ENCODE assay signal across 21 mouse cellular contexts in the genomic region with DNA sequence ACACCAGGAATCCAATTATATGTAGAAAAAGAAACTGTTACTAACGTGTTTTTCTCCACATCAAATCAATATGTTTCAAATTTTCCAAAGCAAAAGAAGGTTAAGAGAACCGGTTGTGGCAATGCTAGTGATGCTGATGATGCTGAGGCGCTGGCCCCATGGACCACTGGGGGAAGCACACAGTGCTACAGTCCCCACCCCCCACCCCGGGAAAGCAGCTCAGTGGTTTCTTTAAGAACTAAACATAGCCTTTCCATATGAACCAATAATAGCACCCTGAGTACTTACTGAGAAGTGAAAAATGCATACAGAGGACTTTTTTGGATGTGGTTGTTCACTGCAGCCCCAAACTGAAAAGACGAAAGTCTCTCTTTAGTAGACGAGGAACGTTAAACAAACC. TPM values are rescaled to one million over a fixed set of nuclear protein-coding genes. Genes with fewer than 3 reads are reported as not detected.
DNase-seq lines count a peak whose midpoint lies in the region; ATAC-seq and TF ChIP-seq lines count a peak whose summit lies in the region.
"Had no signal": no experiment of that assay in that cellular context is flagged by ENCODE, and none has a peak within 500 bp of the region (broad histone marks: within the 10 kb centered on the region; RNA-seq: fewer than 3 reads in every experiment).

No protein-coding gene starts in this region.

- no peaks in the 10 kb centered on the region for H3K27me3 ChIP-seq in midbrain, embryonic 11.5 days (ENCODE audit: control insufficient read depth, insufficient read depth, low read length)
- H3K27me3 ChIP-seq: embryonic facial prominence, embryonic 13.5 days; forebrain, embryonic 12.5 days; heart, embryonic 12.5 days had no signal

- no peaks in the 10 kb centered on the region for H3K36me3 ChIP-seq in macrophage (ENCODE audit: inconsistent target)
- no peaks in the 10 kb centered on the region for H3K36me3 ChIP-seq in midbrain, embryonic 11.5 days (ENCODE audit: control insufficient read depth, insufficient read depth, low read length)
- H3K36me3 ChIP-seq: embryonic facial prominence, embryonic 13.5 days; forebrain, embryonic 12.5 days; heart, embryonic 12.5 days; hindbrain, embryonic 10.5 days had no signal

- no peak overlapping the region for H3K4me2 ChIP-seq in midbrain, embryonic 11.5 days
- H3K4me2 ChIP-seq: embryonic facial prominence, embryonic 13.5 days; forebrain, embryonic 12.5 days; heart, embryonic 12.5 days; hindbrain, embryonic 14.5 days had no signal

- H3K79me2 ChIP-seq in macrophage (ENCODE audit: inconsistent target), result no peaks in the 10 kb centered on the region

- no peak overlapping the region for H3K9ac ChIP-seq in midbrain, embryonic 11.5 days (ENCODE audit: low read length)
- H3K9ac ChIP-seq: embryonic facial prominence, embryonic 13.5 days; forebrain, embryonic 12.5 days; forebrain, postnatal 0 days; heart, embryonic 12.5 days; hindbrain, embryonic 14.5 days had no signal

- ATAC-seq in midbrain, embryonic 11.5 days (ENCODE audit: low FRiP score), result no peak
- ATAC-seq: forebrain, postnatal 0 days had no signal

- H3K4me1 ChIP-seq in bone marrow macrophage, adult 2 months (ENCODE audit: control insufficient read depth, insufficient read depth, low read length), result peaks cover 41% of the 10 kb centered on the region
- H3K4me1 ChIP-seq in midbrain, embryonic 11.5 days (ENCODE audit: control insufficient read depth, insufficient read depth, low read length), result no peaks in the 10 kb centered on the region
- H3K4me1 ChIP-seq: forebrain, embryonic 12.5 days; heart, embryonic 12.5 days had no signal

- H3K27ac ChIP-seq in bone marrow macrophage, adult 2 months (ENCODE audit: insufficient read depth, low read depth, low read length), result peak overlapping the region; percentile 71
- peak overlapping the region; percentile 61 for H3K27ac ChIP-seq in macrophage
- no peak overlapping the region for H3K27ac ChIP-seq in midbrain, embryonic 11.5 days (ENCODE audit: low read depth, low read length)
- H3K27ac ChIP-seq: embryonic facial prominence, embryonic 13.5 days; forebrain, embryonic 12.5 days; heart, adult 2 months; hindbrain, embryonic 10.5 days; hindbrain, embryonic 14.5 days had no signal

- DNase-seq in CD4-positive helper T cell, adult 2 months (ENCODE audit: low read depth, low spot score), result peak; percentile 54
- DNase-seq in CD4-positive, CD25-positive, alpha-beta regulatory T cell, adult 2 months (ENCODE audit: low read depth, low spot score), result peak; percentile 49
- DNase-seq in urinary bladder, adult 18-20 months (ENCODE audit: low spot score in 2 of 2), result no peak
- DNase-seq in kidney, postnatal 25 days, result no peak
- DNase-seq in midbrain, embryonic 11.5 days (ENCODE audit: low spot score, missing footprints), result no peak
- DNase-seq: adrenal gland, adult 8-10 months; adrenal gland, postnatal 36 days; cerebellum, adult 11-12 months; cerebellum, adult 9-10 months; cerebellum, postnatal 36 days; gastrocnemius, postnatal 10 days; heart, adult 2 months; kidney, adult 11 months had no signal

- 38% methylated on average over 6 of the region's 7 CpGs for WGBS in macrophage (ENCODE audit: missing documents)
- WGBS in midbrain, embryonic 11.5 days, result 88% methylated on average over 7 of the region's 7 CpGs

- no peak for TF ChIP-seq CTCF in bone marrow macrophage, adult 2 months (IDR thresholded peaks at IDR 0.05; ENCODE audit: low read depth, low read length)

- H3K9me3 ChIP-seq in midbrain, embryonic 11.5 days (ENCODE audit: control insufficient read depth, low read length), result no peaks in the 10 kb centered on the region
- H3K9me3 ChIP-seq: embryonic facial prominence, embryonic 13.5 days; forebrain, embryonic 12.5 days; heart, embryonic 12.5 days had no signal

- H3K4me3 ChIP-seq in bone marrow macrophage, adult 2 months (ENCODE audit: insufficient read depth, low read length), result no peak overlapping the region
- H3K4me3 ChIP-seq in macrophage (ENCODE audit: inconsistent target), result no peak overlapping the region
- H3K4me3 ChIP-seq in midbrain, embryonic 11.5 days (ENCODE audit: low read depth, low read length), result no peak overlapping the region
- H3K4me3 ChIP-seq: embryonic facial prominence, embryonic 13.5 days; forebrain, embryonic 12.5 days; heart, adult 2 months; heart, embryonic 12.5 days; hindbrain, embryonic 10.5 days had no signal

- no peak for TF ChIP-seq POLR2A in bone marrow macrophage, adult 2 months (IDR thresholded peaks at IDR 0.05; ENCODE audit: borderline replicate concordance, low read depth, low read length)

RNA-seq across cellular contexts. Expression of a gene that starts 7.9 kb away (rescaled TPM):
- 0.93 and 1.2 TPM in 2 replicates for polyA plus RNA-seq in bone marrow macrophage, adult 2 months (2012; ENCODE audit: insufficient read depth, insufficient read length, missing spikeins)
- total RNA-seq in macrophage (2018; cell fraction: chromatin; rRNA removed), result 10 to 100 TPM in 16 of 26 experiments, 1 to 10 TPM in 9, under 1 TPM in 1; 0.96 to 24.1 (median 11.8) TPM
- total RNA-seq in macrophage (2018; cell fraction: cytosol; rRNA removed), result under 1 TPM; 0.11 to 0.80 (median 0.37) TPM
- total RNA-seq in macrophage (2018; cell fraction: nucleus; rRNA removed), result 10 to 100 TPM in 1 of 26 experiments, 1 to 10 TPM in 24, under 1 TPM in 1; 0.35 to 12.0 (median 4.4) TPM
- 0.50 to 0.83 TPM (median 0.62 TPM) in 3 replicates for polyA plus RNA-seq in macrophage (2018)
- polyA plus RNA-seq in midbrain, embryonic 11.5 days (2014; fragmentation: Nextera tagmentation; extraction: Ambion mirVana), result 1.2 and 1.5 TPM in 2 replicates

RNA-seq across cellular contexts. Expression of a gene that starts 41.7 kb away (rescaled TPM):
- polyA plus RNA-seq in bone marrow macrophage, adult 2 months (2012; ENCODE audit: insufficient read depth, insufficient read length, missing spikeins), result 91.0 and 100 TPM in 2 replicates
- 100 to 1,000 TPM in 20 of 26 experiments, 10 to 100 TPM in 6; 34.5 to 425 (median 135) TPM for total RNA-seq in macrophage (2018; cell fraction: chromatin; rRNA removed)
- total RNA-seq in macrophage (2018; cell fraction: cytosol; rRNA removed), result 10 to 100 TPM; 22.3 to 84.2 (median 40.3) TPM
- 100 to 1,000 TPM in 9 of 26 experiments, 10 to 100 TPM in 17; 36.1 to 233 (median 76.6) TPM for total RNA-seq in macrophage (2018; cell fraction: nucleus; rRNA removed)
- polyA plus RNA-seq in macrophage (2018), result 33.2 to 62.9 TPM (median 58.3 TPM) in 3 replicates
- 34.1 and 35.3 TPM in 2 replicates for polyA plus RNA-seq in midbrain, embryonic 11.5 days (2014; fragmentation: Nextera tagmentation; extraction: Ambion mirVana)

RNA-seq across cellular contexts. Expression of a gene that starts 55.7 kb away (rescaled TPM):
- 25.9 and 28.1 TPM in 2 replicates for polyA plus RNA-seq in bone marrow macrophage, adult 2 months (2012; ENCODE audit: insufficient read depth, insufficient read length, missing spikeins)
- 100 to 1,000 TPM in 23 of 26 experiments, 10 to 100 TPM in 3; 85.9 to 320 (median 236) TPM for total RNA-seq in macrophage (2018; cell fraction: chromatin; rRNA removed)
- 10 to 100 TPM in 25 of 26 experiments, 1 to 10 TPM in 1; 8.6 to 27.9 (median 18.3) TPM for total RNA-seq in macrophage (2018; cell fraction: cytosol; rRNA removed)
- 100 to 1,000 TPM in 11 of 26 experiments, 10 to 100 TPM in 15; 33.0 to 174 (median 85.8) TPM for total RNA-seq in macrophage (2018; cell fraction: nucleus; rRNA removed)
- polyA plus RNA-seq in macrophage (2018), result 11.7 to 21.9 TPM (median 21.3 TPM) in 3 replicates
- 33.7 and 35.3 TPM in 2 replicates for polyA plus RNA-seq in midbrain, embryonic 11.5 days (2014; fragmentation: Nextera tagmentation; extraction: Ambion mirVana)

Comparison
In these comparisons a context has a peak if more than half of its experiments do, and no peak if none do; other contexts are left out.
1. DNase-seq: peak in CD4-positive helper T cell, adult 2 months (single experiment) and CD4-positive, CD25-positive, alpha-beta regulatory T cell, adult 2 months (single experiment); none in urinary bladder, adult 18-20 months (0 of 2), kidney, postnatal 25 days (0 of 2) and midbrain, embryonic 11.5 days (single experiment).